In genomic region chr6:54631462-54631861, GRCm38 (mm10) we compare ENCODE assay signal across 8 mouse cellular contexts. TPM values are rescaled to one million over a fixed set of nuclear protein-coding genes. Genes with fewer than 3 reads are reported as not detected.
A peak's percentile ranks its signal among the peaks of the same experiment; 100 is the strongest.
DNase-seq lines count a peak whose midpoint lies in the region; ATAC-seq and TF ChIP-seq lines count a peak whose summit lies in the region.

No protein-coding gene starts in this region.

- in situ Hi-C loops in Patski (cut with MboI; ENCODE audit: low pct_unique_long_range_greater_than_20kb) = no loop called here

- CTCF ChIA-PET in Patski (lab: Charles Lee) = interaction anchor here (1.0 kb wide), 1 partner anchor 12 kb away, joined by 3 read pairs; no protein-coding TSS in a partner anchor

- POLR2A ChIA-PET in Patski (lab: Charles Lee) = no interaction called here

- no peaks in the 10 kb centered on the region for H3K27me3 ChIP-seq in Patski

- peak; percentile 14 for DNase-seq in cerebellum, adult 11 months
- no peak for DNase-seq in cerebellum, adult 8-10 months
- peak; percentile 21 to 32 for DNase-seq in kidney, postnatal 36 days
- DNase-seq in kidney, adult 11 months = no peak
- no peak for DNase-seq in Patski (ENCODE audit: low read depth, low spot score)
- no peak for DNase-seq in urinary bladder, postnatal 4 days (ENCODE audit: low spot score in 2 of 2)
- no peak for DNase-seq in neural tube, embryonic 10.5 days (ENCODE audit: extremely low spot score, low spot score)

- ATAC-seq in Patski = no peak
- ATAC-seq in megakaryocyte progenitor cell, adult 5-6 weeks (replicated peaks; ENCODE audit: poor library complexity) = peak; percentile 52; the same call in 1 of the 2 replicates

- TF ChIP-seq CTCF in Patski (IDR thresholded peaks at IDR 0.05) = peak; percentile 31

RNA-seq across cellular contexts. Expression of gene Fkbp14, which starts 34.4 kb away (rescaled TPM):
- 21.6 TPM for polyA plus RNA-seq in Patski (2021)
- total RNA-seq in megakaryocyte progenitor cell, adult 5-6 weeks (2015) = 0.54 TPM in 1 of 2 replicates, not detected in the other
- total RNA-seq in megakaryocyte progenitor cell, adult 5-6 weeks (2017) = 0.29 TPM in 1 of 2 replicates, not detected in the other

RNA-seq across cellular contexts. Expression of gene Plekha8, which starts 36.6 kb away (rescaled TPM):
- 9.6 TPM for polyA plus RNA-seq in Patski (2021)
- total RNA-seq in megakaryocyte progenitor cell, adult 5-6 weeks (2015) = 1.9 and 2.5 TPM in 2 replicates
- 1.5 and 2.2 TPM in 2 replicates for total RNA-seq in megakaryocyte progenitor cell, adult 5-6 weeks (2017)

RNA-seq across cellular contexts. Expression of gene Mturn, which starts 50.0 kb away (rescaled TPM):
- polyA plus RNA-seq in Patski (2021) = 3.6 TPM
- total RNA-seq in megakaryocyte progenitor cell, adult 5-6 weeks (2015) = 0.17 and 0.34 TPM in 2 replicates
- 0.17 and 0.30 TPM in 2 replicates for total RNA-seq in megakaryocyte progenitor cell, adult 5-6 weeks (2017)

Comparison
In these comparisons a context has a peak if more than half of its experiments do, and no peak if none do; other contexts are left out.
1. DNase-seq: peak in cerebellum, adult 11 months (single experiment) and kidney, postnatal 36 days (2 of 2); none in cerebellum, adult 8-10 months (single experiment), kidney, adult 11 months (single experiment), Patski (single experiment), urinary bladder, postnatal 4 days (0 of 2) and neural tube, embryonic 10.5 days (single experiment).